Mouse (Mus musculus) neural tube, embryonic 13.5 days (tissue): Measurements from ENCODE around the gene Acmsd. TPM values are rescaled to one million over a fixed set of nuclear protein-coding genes. Genes with fewer than 3 reads are reported as not detected.

Experiments used
- ATAC-seq: fragments of 200-750 bp; cut with Nextera tagmentation; 2 replicates; pipeline ENCODE4 v1.8.0; 2017; ENCODE audit warnings: low read depth, mild to moderate bottlenecking, moderate TSS enrichment, moderate library complexity
- H3K27ac ChIP-seq: fragments of 300-500 bp; sonication (generic); replicated peaks from 2 replicates; pipeline ENCODE4 v1.5.1; 2015; ENCODE audit warnings: moderate library complexity, mild to moderate bottlenecking, inconsistent platforms
- H3K27me3 ChIP-seq: fragments of 300-500 bp; sonication (generic); 2 replicates; pipeline ENCODE4 v1.6.1; 2015; ENCODE audit warnings: mild to moderate bottlenecking, inconsistent platforms
- H3K36me3 ChIP-seq: fragments of 300-500 bp; sonication (generic); 2 replicates; pipeline ENCODE4 v1.6.1; 2015; ENCODE audit warnings: mild to moderate bottlenecking, inconsistent platforms
- H3K4me1 ChIP-seq: fragments of 300-500 bp; sonication (generic); replicated peaks from 2 replicates; pipeline ENCODE4 v1.6.1; 2015; ENCODE audit warnings: inconsistent platforms
- H3K4me2 ChIP-seq: fragments of 300-500 bp; sonication (generic); 2 replicates; pipeline ENCODE4 v1.6.1; 2015; ENCODE audit warnings: inconsistent platforms, mild to moderate bottlenecking, moderate library complexity
- H3K4me3 ChIP-seq: fragments of 300-500 bp; sonication (generic); 2 replicates; pipeline ENCODE4 v1.5.1; 2015; ENCODE audit warnings: mild to moderate bottlenecking, inconsistent platforms
- H3K9ac ChIP-seq: fragments of 300-500 bp; sonication (generic); 2 replicates; pipeline ENCODE4 v1.6.1; 2015; ENCODE audit warnings: moderate library complexity, mild to moderate bottlenecking, inconsistent platforms
- H3K9me3 ChIP-seq: fragments of 300-500 bp; sonication (generic); 2 replicates; pipeline ENCODE4 v1.6.1; 2016; ENCODE audit warnings: inconsistent platforms
- WGBS: fragments of 180-500 bp; shearing (Covaris S2); methylation state at CpG from one replicate; pipeline ENCODE4 v1.1.7; 2015; 5-methylcytosine and 5-hydroxymethylcytosine counted together
- polyA plus RNA-seq: library from polyadenylated mRNA; unstranded; fragments of >200 nt; fragmentation: Nextera tagmentation; extraction: Ambion mirVana; gene quantifications from 2 replicates; pipeline ENCODE4 v1.2.1, GENCODE M21; 2015

The Acmsd gene
- polyA plus RNA-seq, 1 experiment from 2014 or later, result 0.18 TPM

DNA sequence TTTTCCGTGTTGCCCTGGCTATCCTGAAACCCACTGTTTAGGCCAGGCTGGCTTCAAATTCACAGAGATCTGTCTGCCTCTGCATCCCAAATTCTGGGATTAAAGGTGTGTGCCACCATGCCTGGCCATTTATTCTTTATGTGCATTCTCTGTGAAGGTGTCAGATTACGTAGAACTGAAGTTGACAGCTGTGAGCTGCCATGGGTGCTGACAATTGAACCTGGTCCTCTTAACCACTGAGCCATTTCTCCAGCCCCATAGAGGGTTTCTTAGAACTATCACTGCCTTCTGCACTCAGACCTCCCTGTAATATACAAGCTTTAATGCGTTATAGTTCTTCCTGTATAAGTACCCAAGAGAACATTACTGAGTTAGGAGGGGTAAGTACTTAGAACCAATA is 49.4 kb downstream of the Acmsd start:
- H3K27me3 ChIP-seq, result no peaks in the 10 kb centered on the region
- H3K9ac ChIP-seq, result no peak overlapping the region
- H3K27ac ChIP-seq, result no peak overlapping the region
- H3K4me1 ChIP-seq, result peaks cover 76% of the 10 kb centered on the region
- H3K4me3 ChIP-seq, result no peak overlapping the region
- ATAC-seq, result no peak
- no peaks in the 10 kb centered on the region for H3K9me3 ChIP-seq
- 85% methylated on average over 3 of the region's 3 CpGs for WGBS
- H3K4me2 ChIP-seq, result no peak overlapping the region
- H3K36me3 ChIP-seq, result no peaks in the 10 kb centered on the region; the same call in 1 of the 2 replicates

DNA sequence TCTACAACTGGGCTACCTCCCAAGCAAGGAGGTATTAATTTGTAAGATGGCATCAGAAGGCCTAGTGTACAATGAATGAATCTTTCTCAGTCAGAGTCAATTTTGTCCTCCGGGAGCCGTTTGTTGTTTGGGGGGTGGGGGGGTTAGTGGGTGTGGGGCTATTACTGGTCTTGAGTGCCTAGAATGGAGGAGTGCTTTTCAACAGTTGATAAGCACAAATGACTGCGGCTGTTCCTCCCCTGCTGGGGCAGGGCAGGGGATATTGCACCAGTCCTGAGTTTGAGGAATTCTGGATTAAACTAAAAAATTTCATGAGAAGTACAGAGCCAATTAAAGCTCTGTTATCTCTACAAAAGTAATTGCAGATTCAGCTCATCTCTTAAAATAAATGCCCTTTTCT is 50.9 kb downstream of the Acmsd start:
- no peaks in the 10 kb centered on the region; the same call in 1 of the 2 replicates for H3K36me3 ChIP-seq
- no peak overlapping the region for H3K9ac ChIP-seq
- no peak overlapping the region for H3K4me3 ChIP-seq
- no peak overlapping the region for H3K4me2 ChIP-seq
- peaks cover 77% of the 10 kb centered on the region for H3K4me1 ChIP-seq
- WGBS, result 7% methylated on average over 3 of the region's 3 CpGs
- no peaks in the 10 kb centered on the region for H3K9me3 ChIP-seq
- ATAC-seq, result no peak
- H3K27me3 ChIP-seq, result no peaks in the 10 kb centered on the region
- no peak overlapping the region for H3K27ac ChIP-seq

DNA sequence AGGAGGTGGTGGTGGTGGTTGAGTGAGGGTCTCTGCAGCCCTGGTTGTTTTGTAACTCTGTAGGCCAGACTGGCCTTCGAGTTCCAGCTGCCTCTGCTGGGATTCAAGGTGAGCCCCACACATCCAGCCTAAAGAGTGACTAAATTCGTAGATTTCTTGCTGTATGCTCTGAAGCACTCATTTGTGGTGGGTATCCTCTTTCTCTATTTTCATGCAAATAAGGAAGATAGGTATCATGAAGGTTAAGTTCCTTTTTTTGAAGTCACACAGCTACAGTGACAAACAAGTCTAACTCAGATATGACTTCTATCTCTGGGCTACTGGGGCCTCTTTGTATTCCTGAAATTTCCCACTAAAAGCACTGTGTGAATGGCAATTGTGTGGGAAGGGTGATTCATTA is 51.6 kb downstream of the Acmsd start:
- H3K4me1 ChIP-seq, result peaks cover 75% of the 10 kb centered on the region

DNA sequence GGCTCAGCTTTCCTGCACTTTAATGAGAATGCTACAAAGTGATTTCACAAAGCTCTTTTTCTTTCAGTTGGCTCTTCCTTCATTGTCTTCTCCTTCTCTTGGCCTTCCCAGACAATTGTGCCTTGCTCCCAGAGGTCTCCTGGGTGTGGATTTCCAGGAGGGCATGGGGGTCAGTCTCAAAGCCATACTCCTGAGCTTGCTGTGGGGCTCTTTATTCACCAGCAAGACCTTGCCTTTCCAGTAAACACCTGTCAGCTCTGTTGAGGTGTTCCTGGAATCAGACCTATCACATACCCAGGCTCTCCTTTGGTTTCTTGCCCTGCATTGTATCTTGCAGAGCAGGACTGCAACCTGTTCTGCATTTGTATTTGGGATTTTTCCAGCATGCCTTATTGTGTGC is 54.6 kb downstream of the Acmsd start:
- no peaks in the 10 kb centered on the region for H3K9me3 ChIP-seq
- peaks cover 55% of the 10 kb centered on the region for H3K4me1 ChIP-seq
- no peaks in the 10 kb centered on the region for H3K27me3 ChIP-seq
- no peak overlapping the region for H3K4me3 ChIP-seq
- no peak overlapping the region for H3K9ac ChIP-seq
- no peak overlapping the region for H3K4me2 ChIP-seq
- H3K36me3 ChIP-seq, result no peaks in the 10 kb centered on the region
- ATAC-seq, result no peak
- no peak overlapping the region for H3K27ac ChIP-seq

More for the DNA sequence above, 51.6 kb downstream of the Acmsd start:
- H3K9ac ChIP-seq, result no peak overlapping the region
- no peaks in the 10 kb centered on the region for H3K27me3 ChIP-seq
- no peaks in the 10 kb centered on the region; the same call in 1 of the 2 replicates for H3K36me3 ChIP-seq
- 56% methylated on average over 2 of the region's 2 CpGs for WGBS
- no peak overlapping the region for H3K4me2 ChIP-seq
- ATAC-seq, result no peak
- H3K27ac ChIP-seq, result no peak overlapping the region
- no peaks in the 10 kb centered on the region for H3K9me3 ChIP-seq
- H3K4me3 ChIP-seq, result no peak overlapping the region

DNA sequence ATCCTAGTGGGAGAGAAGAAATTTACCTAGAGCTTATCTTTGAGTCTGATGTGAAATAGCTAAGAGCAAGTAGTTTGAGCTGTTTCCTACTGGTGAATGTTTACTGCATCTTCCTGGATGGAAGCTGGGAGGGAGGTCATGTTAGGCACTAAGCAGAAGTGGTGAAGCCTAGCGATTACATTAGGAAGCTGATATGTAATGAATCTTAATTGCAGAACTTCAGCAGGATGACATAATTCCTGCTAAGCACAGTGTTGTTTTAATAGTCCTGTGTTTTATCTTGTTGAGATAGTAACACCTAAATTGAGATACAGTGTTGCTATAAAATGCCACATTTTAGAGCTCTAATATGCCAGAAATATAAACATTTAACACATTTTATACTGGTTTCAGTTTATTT is 56.7 kb downstream of the Acmsd start:
- H3K27me3 ChIP-seq, result no peaks in the 10 kb centered on the region
- no peaks in the 10 kb centered on the region for H3K36me3 ChIP-seq
- no peak overlapping the region for H3K4me3 ChIP-seq
- H3K9me3 ChIP-seq, result no peaks in the 10 kb centered on the region
- peaks cover 44% of the 10 kb centered on the region for H3K4me1 ChIP-seq
- no peak overlapping the region for H3K27ac ChIP-seq
- H3K4me2 ChIP-seq, result no peak overlapping the region
- 85% methylated on average over 1 of the region's 1 CpGs for WGBS
- no peak for ATAC-seq
- no peak overlapping the region for H3K9ac ChIP-seq

DNA sequence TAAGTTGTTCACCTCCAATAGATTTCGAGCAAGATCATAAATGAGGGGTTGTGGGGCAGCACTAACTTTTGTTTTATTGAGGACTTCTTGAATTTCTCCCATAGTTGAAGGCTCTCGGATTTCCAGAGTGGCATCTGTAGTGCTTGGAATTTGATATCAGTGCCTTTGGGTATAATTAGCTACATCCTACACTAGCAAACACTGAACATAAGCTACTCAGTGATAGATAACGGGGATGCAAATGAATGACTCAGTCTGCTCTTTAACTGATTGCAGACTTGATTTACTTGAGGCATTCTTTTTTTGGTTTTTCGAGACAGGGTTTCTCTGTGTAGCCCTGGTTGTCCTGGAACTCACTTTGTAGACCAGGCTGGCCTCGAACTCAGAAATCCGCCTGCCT is 59.7 kb downstream of the Acmsd start:
- H3K36me3 ChIP-seq, result peaks cover 12% of the 10 kb centered on the region
- no peaks in the 10 kb centered on the region for H3K9me3 ChIP-seq
- H3K4me3 ChIP-seq, result no peak overlapping the region
- 75% methylated on average over 6 of the region's 6 CpGs for WGBS
- H3K27me3 ChIP-seq, result no peaks in the 10 kb centered on the region
- ATAC-seq, result no peak
- no peak overlapping the region for H3K4me2 ChIP-seq
- peaks cover 17% of the 10 kb centered on the region; the same call in 1 of the 2 replicates for H3K4me1 ChIP-seq
- H3K27ac ChIP-seq, result no peak overlapping the region
- no peak overlapping the region for H3K9ac ChIP-seq

DNA sequence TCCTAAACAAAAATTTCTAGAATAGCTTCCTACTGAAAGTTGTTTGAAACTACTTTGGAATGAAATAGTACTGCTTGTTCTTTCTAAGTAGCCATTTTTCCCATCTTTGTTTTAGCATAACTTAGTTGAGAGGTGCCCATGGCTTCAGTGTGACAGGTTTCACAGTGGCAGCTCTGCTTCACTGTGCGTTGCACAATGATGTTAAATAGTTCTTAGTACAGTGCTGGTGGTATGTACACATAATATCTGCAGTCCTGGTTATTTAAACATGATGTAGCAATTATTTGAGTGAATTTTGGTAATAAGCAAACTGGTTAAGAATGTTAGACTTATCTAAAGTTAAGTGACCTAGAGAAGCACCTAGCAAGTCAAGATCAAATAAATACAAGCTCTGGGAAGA is 64.2 kb downstream of the Acmsd start:
- Histone ChIP-seq H3K4me2 (no peak overlapping the region), H3K36me3 (peaks cover 15% of the 10 kb centered on the region), H3K4me3 (no peak overlapping the region), H3K4me1 (0 out of 2 replicates have a peak, but pooled peaks cover 10% of the 10 kb centered on the region), H3K27ac (no peak overlapping the region), H3K9ac (no peak overlapping the region), H3K27me3 (no peaks in the 10 kb centered on the region), H3K9me3 (no peaks in the 10 kb centered on the region)
- no peak for ATAC-seq
- WGBS, result 94% methylated on average over 1 of the region's 1 CpGs

DNA sequence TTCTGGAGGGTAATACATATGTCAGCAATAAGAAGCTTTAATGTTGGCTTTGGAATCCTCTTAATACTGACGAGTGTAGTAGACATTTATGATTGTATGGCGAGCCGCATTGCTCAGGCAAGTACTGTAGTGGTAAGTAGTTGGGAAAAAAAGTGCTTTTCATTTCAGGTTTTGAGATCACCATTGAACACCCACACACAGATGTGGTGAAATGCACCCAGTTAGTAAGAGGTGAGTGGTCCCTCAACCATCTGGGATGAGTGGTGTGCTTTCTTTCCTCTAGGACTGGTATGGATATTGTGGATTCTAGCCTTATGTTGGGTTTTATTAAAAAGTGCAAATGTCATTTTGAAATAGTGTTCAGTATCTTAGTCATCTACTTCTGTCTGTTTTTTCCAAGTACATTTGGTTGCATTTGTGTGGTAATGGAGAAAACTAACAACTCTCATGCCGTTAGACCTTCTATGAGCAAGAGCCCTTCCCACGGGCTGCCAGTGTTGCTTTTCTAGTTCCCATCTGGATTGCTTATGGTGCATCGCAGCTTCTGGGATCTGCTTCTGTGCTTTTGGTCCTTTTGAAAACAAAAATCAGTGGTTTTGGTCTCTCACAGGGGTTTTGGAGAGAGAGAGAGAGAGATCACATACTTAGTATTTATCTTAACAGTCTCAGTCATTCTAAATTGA is 66.0 kb downstream of the Acmsd start:
- Histone ChIP-seq H3K9ac (no peak overlapping the region), H3K4me2 (no peak overlapping the region), H3K9me3 (no peaks in the 10 kb centered on the region), H3K4me1 (0 out of 2 replicates have a peak, but pooled peaks cover under 1% of the 10 kb centered on the region), H3K27ac (no peak overlapping the region), H3K36me3 (peaks cover 24% of the 10 kb centered on the region), H3K27me3 (no peaks in the 10 kb centered on the region), H3K4me3 (no peak overlapping the region)
- no peak for ATAC-seq
- WGBS, result 90% methylated on average over 6 of the region's 6 CpGs

DNA sequence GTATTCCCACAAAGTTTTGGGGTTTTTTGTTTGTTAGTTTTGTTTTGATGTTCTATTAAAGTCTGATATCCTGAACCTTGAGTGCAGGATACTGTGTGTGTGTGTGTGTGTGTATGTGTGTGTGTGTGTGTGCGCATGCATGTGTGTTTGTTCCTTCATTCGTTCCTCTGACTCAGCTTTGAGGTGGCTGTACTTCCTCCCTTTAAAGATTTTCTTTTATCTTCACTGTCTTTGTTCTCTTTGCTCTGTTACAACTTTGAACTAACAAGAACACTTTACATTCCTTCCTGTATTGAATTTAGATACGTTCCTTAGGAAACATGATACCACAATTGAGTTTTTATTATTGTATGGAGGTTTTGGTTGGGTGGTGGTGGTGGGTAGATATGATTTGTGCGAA is 67.1 kb downstream of the Acmsd start:
- Histone ChIP-seq H3K4me3 (no peak overlapping the region), H3K4me1 (no peaks in the 10 kb centered on the region), H3K36me3 (peaks cover 27% of the 10 kb centered on the region), H3K27ac (no peak overlapping the region), H3K27me3 (no peaks in the 10 kb centered on the region), H3K4me2 (no peak overlapping the region), H3K9me3 (no peaks in the 10 kb centered on the region), H3K9ac (no peak overlapping the region)
- no peak for ATAC-seq
- 77% methylated on average over 4 of the region's 4 CpGs for WGBS

DNA sequence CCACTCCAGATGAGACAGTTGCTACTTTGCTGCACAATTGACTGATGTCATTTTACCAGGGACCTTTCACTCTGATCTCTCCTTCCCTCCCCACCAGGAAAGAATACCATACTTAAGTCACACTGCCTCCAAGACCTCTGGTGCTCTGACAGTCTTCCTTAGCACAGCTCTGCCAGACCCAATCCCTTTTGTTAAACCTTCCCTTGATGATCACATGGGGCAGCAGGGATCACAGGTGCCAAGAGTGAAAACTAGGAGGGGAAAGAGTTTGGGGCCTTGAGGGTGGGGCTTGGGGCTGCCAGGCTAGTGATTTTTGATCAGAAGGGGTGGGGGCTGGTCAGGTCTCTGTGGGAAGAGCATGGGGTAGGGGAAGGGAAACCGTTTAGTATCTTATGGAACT is 67.5 kb downstream of the Acmsd start:
- WGBS, result 87% methylated on average over 1 of the region's 1 CpGs
- Histone ChIP-seq H3K4me3 (no peak overlapping the region), H3K4me2 (no peak overlapping the region), H3K9me3 (no peaks in the 10 kb centered on the region), H3K27me3 (no peaks in the 10 kb centered on the region), H3K36me3 (peaks cover 29% of the 10 kb centered on the region), H3K27ac (no peak overlapping the region), H3K4me1 (no peaks in the 10 kb centered on the region), H3K9ac (no peak overlapping the region)
- no peak for ATAC-seq

DNA sequence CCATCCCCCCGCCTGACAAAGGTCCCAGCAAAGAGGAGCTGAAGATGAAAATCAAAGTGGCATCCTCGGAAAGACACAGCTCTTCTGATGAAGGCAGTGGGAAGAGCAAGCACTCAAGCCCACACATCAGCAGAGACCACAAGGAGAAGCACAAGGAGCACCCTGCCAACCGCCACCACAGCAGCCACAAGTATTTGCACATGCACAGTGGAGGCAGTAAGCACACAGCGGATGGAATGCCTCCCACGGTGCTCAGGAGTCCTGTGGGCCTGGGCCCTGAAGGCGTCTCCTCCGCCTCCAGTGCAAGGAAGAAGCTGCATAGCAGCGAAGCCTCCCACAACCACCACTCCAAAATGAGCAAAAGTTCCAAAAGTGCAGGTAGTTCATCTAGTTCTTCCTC is 73.7 kb downstream of the Acmsd start:
- no peak for ATAC-seq
- peaks cover 53% of the 10 kb centered on the region for H3K36me3 ChIP-seq
- WGBS, result 90% methylated on average over 8 of the region's 8 CpGs

DNA sequence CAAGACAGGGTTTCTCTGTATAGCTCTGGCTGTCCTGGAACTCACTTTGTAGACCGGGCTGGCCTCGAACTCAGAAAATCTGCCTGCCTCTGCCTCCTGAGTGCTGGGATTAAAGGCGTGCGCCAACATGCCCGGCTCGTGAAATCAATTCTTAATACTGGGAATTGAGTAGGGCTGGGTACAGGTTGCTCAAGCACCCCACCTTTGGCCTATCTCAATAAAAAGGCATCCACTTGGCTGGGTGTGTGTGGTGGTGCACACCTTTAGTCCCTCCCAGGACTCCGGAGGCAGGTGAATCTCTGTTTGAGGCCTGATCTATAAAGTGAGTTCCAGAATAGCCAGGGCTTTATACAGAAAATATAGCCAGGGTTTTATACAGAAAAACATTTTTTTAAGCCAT is 79.5 kb downstream of the Acmsd start:
- H3K9ac ChIP-seq, result no peak overlapping the region
- peaks cover 18% of the 10 kb centered on the region for H3K36me3 ChIP-seq
- H3K4me3 ChIP-seq, result no peak overlapping the region
- no peak overlapping the region for H3K4me2 ChIP-seq
- no peaks in the 10 kb centered on the region for H3K9me3 ChIP-seq
- no peaks in the 10 kb centered on the region for H3K27me3 ChIP-seq
- H3K4me1 ChIP-seq, result no peaks in the 10 kb centered on the region
- H3K27ac ChIP-seq, result no peak overlapping the region
- 97% methylated on average over 7 of the region's 7 CpGs for WGBS
- no peak for ATAC-seq

More for the DNA sequence above, 73.7 kb downstream of the Acmsd start:
- Histone ChIP-seq H3K9ac (no peak overlapping the region), H3K27me3 (no peaks in the 10 kb centered on the region), H3K4me1 (no peaks in the 10 kb centered on the region), H3K27ac (no peak overlapping the region), H3K4me3 (no peak overlapping the region), H3K4me2 (no peak overlapping the region), H3K9me3 (no peaks in the 10 kb centered on the region)

DNA sequence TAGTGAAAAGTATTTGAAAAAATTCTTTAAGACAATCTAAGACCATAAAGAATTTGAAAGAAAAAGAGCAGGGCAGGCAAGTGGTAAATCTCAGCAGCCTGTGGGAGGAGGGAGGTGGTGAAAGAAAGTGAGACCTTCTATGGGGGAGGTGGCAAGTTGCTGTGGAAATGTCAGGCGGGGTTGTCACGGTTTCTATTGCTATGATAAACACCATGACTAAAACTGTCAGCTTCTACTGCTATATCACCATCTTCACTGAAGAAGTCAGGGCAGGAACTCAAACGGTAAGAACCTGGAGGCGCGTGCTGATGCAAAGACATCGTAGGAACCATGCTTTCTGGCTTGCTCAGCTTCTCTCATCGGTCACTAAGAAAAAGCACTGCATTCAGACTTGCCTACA is 83.7 kb downstream of the Acmsd start:
- Histone ChIP-seq H3K27ac (no peak overlapping the region), H3K4me2 (no peak overlapping the region), H3K4me3 (no peak overlapping the region), H3K27me3 (no peaks in the 10 kb centered on the region), H3K9ac (no peak overlapping the region), H3K4me1 (no peaks in the 10 kb centered on the region), H3K36me3 (no peaks in the 10 kb centered on the region), H3K9me3 (no peaks in the 10 kb centered on the region)
- ATAC-seq, result no peak
- WGBS, result 73% methylated on average over 7 of the region's 7 CpGs
